Mouse (Mus musculus): ENCODE measurements at regions not wholly inside any gene's neighbourhood (a gene's known extent, or its start where the extent isn't known, plus 50 kb on each side); places are given as distances from the start of the nearest gene placed in this dataset.

- DNase-seq (ENCODE audit: low spot score) = no peak
Measured at GRCm38 (mm10) chr13:11273896-11274295, 832.8 kb downstream of the Ryr2 start.

GRCm38 (mm10) chr13:11268673-11269340 is 837.9 kb downstream of the Ryr2 start:
- DNase-seq (ENCODE audit: low spot score) = peak; percentile 44

GRCm38 (mm10) chr13:11247541-11247940 is 859.2 kb downstream of the Ryr2 start:
- no peak for DNase-seq (ENCODE audit: low spot score)

- DNase-seq (ENCODE audit: low spot score) = no peak
Measured at GRCm38 (mm10) chr13:11216671-11217330, 856.2 kb upstream of the Chrm3 start.

GRCm38 (mm10) chr13:11210109-11210508 is 849.5 kb upstream of the Chrm3 start:
- DNase-seq (ENCODE audit: low spot score) = no peak

- DNase-seq (ENCODE audit: low spot score) = no peak
Measured at GRCm38 (mm10) chr13:11205216-11205786, 844.7 kb upstream of the Chrm3 start.

GRCm38 (mm10) chr13:11201978-11202377 is 841.3 kb upstream of the Chrm3 start:
- DNase-seq (ENCODE audit: low spot score) = no peak

GRCm38 (mm10) chr13:11192471-11192870 is 831.8 kb upstream of the Chrm3 start:
- DNase-seq (ENCODE audit: low spot score) = no peak

GRCm38 (mm10) chr13:11181191-11181590 is 820.5 kb upstream of the Chrm3 start:
- no peak for DNase-seq (ENCODE audit: low spot score)

GRCm38 (mm10) chr13:11180356-11180755 is 819.7 kb upstream of the Chrm3 start:
- DNase-seq (ENCODE audit: low spot score) = no peak

- DNase-seq (ENCODE audit: low spot score) = no peak
Measured at GRCm38 (mm10) chr13:11178586-11178985, 817.9 kb upstream of the Chrm3 start.

GRCm38 (mm10) chr13:11177642-11178420 is 817.2 kb upstream of the Chrm3 start:
- no peak for DNase-seq (ENCODE audit: low spot score)

- no peak for DNase-seq (ENCODE audit: low spot score)
Measured at GRCm38 (mm10) chr13:11167115-11167514, 806.5 kb upstream of the Chrm3 start.

- DNase-seq (ENCODE audit: low spot score) = no peak
Measured at GRCm38 (mm10) chr13:11164130-11164529, 803.5 kb upstream of the Chrm3 start.

- peak; percentile 27 for DNase-seq (ENCODE audit: low spot score)
Measured at GRCm38 (mm10) chr13:11147268-11147667, 786.6 kb upstream of the Chrm3 start.

- no peak for DNase-seq (ENCODE audit: low spot score)
Measured at GRCm38 (mm10) chr13:11107693-11108092, 747.0 kb upstream of the Chrm3 start.

- DNase-seq (ENCODE audit: low spot score) = no peak
Measured at GRCm38 (mm10) chr13:11106426-11106825, 745.8 kb upstream of the Chrm3 start.

- no peak for DNase-seq (ENCODE audit: low spot score)
Measured at GRCm38 (mm10) chr13:11105571-11105970, 744.9 kb upstream of the Chrm3 start.

- DNase-seq (ENCODE audit: low spot score) = no peak
Measured at GRCm38 (mm10) chr13:11099586-11099950, 738.9 kb upstream of the Chrm3 start.

- no peak for DNase-seq (ENCODE audit: low spot score)
Measured at GRCm38 (mm10) chr13:11098899-11099585, 738.4 kb upstream of the Chrm3 start.

- DNase-seq (ENCODE audit: low spot score) = no peak
Measured at GRCm38 (mm10) chr13:11092911-11093310, 732.3 kb upstream of the Chrm3 start.

Data from layer of hippocampus, adult 9-10 months (tissue).